Mouse (Mus musculus): ENCODE results near the gene Nckap5l. TPM values are rescaled to one million over a fixed set of nuclear protein-coding genes. Genes with fewer than 3 reads are reported as not detected.

Gene Nckap5l
- total and polyA plus RNA-seq, 2 experiments from 2014 or later: 11.4 to 19.5 TPM

- H3K36me3 ChIP-seq (ENCODE audit: insufficient read depth, low read length): peaks cover 22% of the 10 kb centered on the region
- H3K4me2 ChIP-seq (ENCODE audit: low read depth, low read length): no peak overlapping the region
- H3K27ac ChIP-seq: no peak overlapping the region
- no peak overlapping the region for H3K4me3 ChIP-seq (ENCODE audit: low read length)
- H3K9me3 ChIP-seq (ENCODE audit: low read length): no peaks in the 10 kb centered on the region
- ATAC-seq (no peak), DNase-seq (ENCODE audit: low spot score) (no peak)
- H3K27me3 ChIP-seq (ENCODE audit: insufficient read depth, low read length): no peaks in the 10 kb centered on the region
- WGBS: 80% methylated on average over 8 of the region's 8 CpGs
- peaks cover 7% of the 10 kb centered on the region for H3K4me1 ChIP-seq (ENCODE audit: insufficient read depth, low read length)
- TF ChIP-seq CTCF (IDR thresholded peaks at IDR 0.05; ENCODE audit: low read depth): no peak
- H3K9ac ChIP-seq (replicated peaks; ENCODE audit: low read length): no peak overlapping the region
Observed at GRCm38 (mm10) chr15:99421676-99422075, 35.9 kb downstream of the Nckap5l start.

DNA sequence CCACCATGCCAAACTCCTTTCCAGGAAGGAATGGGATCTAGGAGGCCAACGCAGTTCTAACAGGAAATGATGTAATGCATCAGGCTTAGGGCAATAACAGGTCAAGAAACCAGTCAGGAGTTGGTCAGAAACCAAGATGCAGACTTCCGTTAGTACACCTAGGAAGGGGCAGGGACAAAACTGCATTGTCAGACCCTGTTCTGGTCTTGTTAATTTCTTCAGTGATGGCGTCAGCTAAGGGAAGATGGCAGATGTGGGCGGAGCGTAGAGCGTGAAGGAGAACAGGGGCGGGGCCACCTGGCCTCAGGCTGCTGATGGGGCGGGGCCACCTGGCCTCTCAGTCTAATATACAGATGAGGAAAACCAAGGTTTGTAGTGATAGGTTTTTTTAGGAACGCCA lies 36.4 kb downstream of the Nckap5l start:
- WGBS: 73% methylated on average over 9 of the region's 9 CpGs
- Histone ChIP-seq H3K4me2 (ENCODE audit: low read depth, low read length) (peak overlapping the region; percentile 38), H3K4me1 (ENCODE audit: insufficient read depth, low read length) (peaks cover 7% of the 10 kb centered on the region), H3K9me3 (ENCODE audit: low read length) (no peaks in the 10 kb centered on the region), H3K36me3 (ENCODE audit: insufficient read depth, low read length) (peaks cover 22% of the 10 kb centered on the region), H3K9ac (replicated peaks; ENCODE audit: low read length) (no peak overlapping the region), H3K27me3 (ENCODE audit: insufficient read depth, low read length) (no peaks in the 10 kb centered on the region), H3K27ac (peak overlapping the region; percentile 54), H3K4me3 (ENCODE audit: low read length) (no peak overlapping the region)
- no peak for TF ChIP-seq CTCF (IDR thresholded peaks at IDR 0.05; ENCODE audit: low read depth)
- ATAC-seq: no peak
- peak; percentile 14 for DNase-seq (ENCODE audit: low spot score)

DNA sequence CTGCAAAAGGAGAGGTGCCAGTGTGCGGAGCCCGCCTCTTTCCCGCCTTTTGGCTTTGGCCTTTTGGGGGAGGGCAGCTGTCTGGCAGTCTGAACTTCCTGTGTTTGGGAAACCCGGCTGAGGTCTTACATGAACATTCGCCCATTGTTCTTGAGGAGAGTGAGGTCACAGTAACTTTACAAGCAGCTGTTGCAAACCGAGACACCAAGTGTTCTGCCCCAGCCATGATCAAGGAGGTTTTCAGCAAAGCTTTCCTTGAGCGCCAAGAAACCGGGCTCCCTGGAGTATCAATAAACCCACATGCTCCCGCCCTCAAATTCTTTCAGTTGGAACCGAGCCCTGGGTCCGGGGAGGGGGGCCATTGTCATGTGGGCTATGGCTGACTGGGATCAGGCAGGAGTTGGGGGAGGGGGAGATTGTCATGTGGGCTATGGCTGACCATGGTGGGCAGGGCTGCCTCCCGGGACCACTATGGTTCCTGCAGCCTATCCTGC lies 37.0 kb downstream of the Nckap5l start:
- ATAC-seq (peak; percentile 74), DNase-seq (ENCODE audit: low spot score) (peak; percentile 82)
- H3K27ac ChIP-seq: peak overlapping the region; percentile 54
- peak overlapping the region; percentile 3; the same call in 1 of the 2 replicates for H3K4me3 ChIP-seq (ENCODE audit: low read length)
- WGBS: 5% methylated on average over 12 of the region's 12 CpGs
- no peaks in the 10 kb centered on the region for H3K27me3 ChIP-seq (ENCODE audit: insufficient read depth, low read length)
- peaks cover 20% of the 10 kb centered on the region for H3K36me3 ChIP-seq (ENCODE audit: insufficient read depth, low read length)
- no peak overlapping the region for H3K9ac ChIP-seq (replicated peaks; ENCODE audit: low read length)
- no peak for TF ChIP-seq CTCF (IDR thresholded peaks at IDR 0.05; ENCODE audit: low read depth)
- no peaks in the 10 kb centered on the region for H3K9me3 ChIP-seq (ENCODE audit: low read length)
- H3K4me1 ChIP-seq (ENCODE audit: insufficient read depth, low read length): peaks cover 7% of the 10 kb centered on the region
- peak overlapping the region; percentile 38 for H3K4me2 ChIP-seq (ENCODE audit: low read depth, low read length)

- 20% methylated on average over 5 of the region's 5 CpGs for WGBS
- no peak overlapping the region for H3K9ac ChIP-seq (replicated peaks; ENCODE audit: low read length)
- H3K4me2 ChIP-seq (ENCODE audit: low read depth, low read length): peak overlapping the region; percentile 38
- DNase-seq (ENCODE audit: low spot score): no peak
- no peaks in the 10 kb centered on the region for H3K9me3 ChIP-seq (ENCODE audit: low read length)
- 0 out of 2 replicates have a peak overlapping the region, but pooled peaks have one; percentile 3 for H3K4me3 ChIP-seq (ENCODE audit: low read length)
- TF ChIP-seq CTCF (IDR thresholded peaks at IDR 0.05; ENCODE audit: low read depth): no peak
- H3K4me1 ChIP-seq (ENCODE audit: insufficient read depth, low read length): peaks cover 7% of the 10 kb centered on the region
- peaks cover 15% of the 10 kb centered on the region; the same call in 1 of the 2 replicates for H3K36me3 ChIP-seq (ENCODE audit: insufficient read depth, low read length)
- peak overlapping the region; percentile 54; the same call in 1 of the 2 replicates for H3K27ac ChIP-seq
- ATAC-seq: no peak
- H3K27me3 ChIP-seq (ENCODE audit: insufficient read depth, low read length): no peaks in the 10 kb centered on the region
Observed at GRCm38 (mm10) chr15:99420101-99420500, 37.4 kb downstream of the Nckap5l start.

DNA sequence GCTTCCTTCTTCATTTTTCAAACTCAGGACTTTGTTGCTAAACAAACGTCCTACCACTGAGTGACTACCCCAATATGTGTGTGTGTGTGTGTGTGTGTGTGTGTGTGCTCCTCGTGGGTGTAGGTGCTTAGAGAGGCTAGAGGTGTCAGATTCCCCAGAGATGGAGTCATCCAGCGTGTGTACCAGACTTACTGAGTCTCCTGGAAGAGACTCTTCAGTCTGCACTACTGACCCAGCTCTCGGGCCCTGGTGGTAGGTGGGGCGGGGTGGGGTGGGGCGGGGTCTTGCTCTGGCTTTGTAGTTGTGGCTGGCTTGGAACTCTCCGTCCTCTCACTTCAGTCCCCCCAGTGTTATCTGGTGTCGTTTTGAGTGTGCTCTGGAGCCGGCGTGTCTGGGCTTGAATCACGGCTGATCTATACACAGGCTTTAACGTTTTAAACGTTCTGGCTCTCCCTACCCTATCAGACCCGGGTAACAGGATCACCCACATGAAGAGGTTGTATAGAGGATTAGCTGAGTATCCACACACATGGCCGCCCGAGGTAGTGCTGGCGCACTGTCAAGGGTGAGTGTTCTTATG lies 39.8 kb downstream of the Nckap5l start:
- no peaks in the 10 kb centered on the region for H3K9me3 ChIP-seq (ENCODE audit: low read length)
- TF ChIP-seq CTCF (IDR thresholded peaks at IDR 0.05; ENCODE audit: low read depth): no peak
- ATAC-seq (no peak), DNase-seq (ENCODE audit: low spot score) (no peak)
- H3K27ac ChIP-seq: no peak overlapping the region
- peaks cover 7% of the 10 kb centered on the region for H3K4me1 ChIP-seq (ENCODE audit: insufficient read depth, low read length)
- peaks cover 7% of the 10 kb centered on the region; the same call in 1 of the 2 replicates for H3K36me3 ChIP-seq (ENCODE audit: insufficient read depth, low read length)
- no peak overlapping the region for H3K4me2 ChIP-seq (ENCODE audit: low read depth, low read length)
- no peak overlapping the region for H3K4me3 ChIP-seq (ENCODE audit: low read length)
- H3K9ac ChIP-seq (replicated peaks; ENCODE audit: low read length): no peak overlapping the region
- 47% methylated on average over 17 of the region's 17 CpGs for WGBS
- H3K27me3 ChIP-seq (ENCODE audit: insufficient read depth, low read length): no peaks in the 10 kb centered on the region

DNA sequence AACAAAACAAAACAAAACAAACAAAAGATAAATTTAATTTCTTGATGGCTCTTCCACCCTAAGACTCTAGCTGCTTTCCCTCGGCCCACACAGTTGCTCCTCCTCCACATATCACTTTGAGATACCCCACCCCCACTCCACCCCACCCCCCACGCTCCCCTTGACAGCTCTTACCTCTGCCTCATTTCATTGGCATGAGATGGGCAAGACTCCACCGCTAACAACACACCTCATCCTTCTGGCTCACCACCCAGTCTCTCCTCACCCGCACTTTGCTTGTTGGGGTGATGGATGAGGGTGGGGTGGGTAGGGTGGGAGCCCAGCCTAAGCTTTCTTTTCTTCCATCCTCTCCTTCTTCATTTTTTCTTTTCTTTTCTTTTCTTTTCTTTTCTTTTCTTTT lies 40.6 kb downstream of the Nckap5l start:
- Histone ChIP-seq H3K4me3 (ENCODE audit: low read length) (no peak overlapping the region), H3K9me3 (ENCODE audit: low read length) (no peaks in the 10 kb centered on the region), H3K4me1 (ENCODE audit: insufficient read depth, low read length) (peaks cover 7% of the 10 kb centered on the region), H3K9ac (replicated peaks; ENCODE audit: low read length) (no peak overlapping the region), H3K27me3 (ENCODE audit: insufficient read depth, low read length) (no peaks in the 10 kb centered on the region), H3K36me3 (ENCODE audit: insufficient read depth, low read length) (no peaks in the 10 kb centered on the region), H3K4me2 (ENCODE audit: low read depth, low read length) (no peak overlapping the region), H3K27ac (no peak overlapping the region)
- ATAC-seq (no peak), DNase-seq (ENCODE audit: low spot score) (no peak)
- WGBS: 35% methylated on average over 4 of the region's 4 CpGs
- TF ChIP-seq CTCF (IDR thresholded peaks at IDR 0.05; ENCODE audit: low read depth): no peak

- no peak overlapping the region for H3K27ac ChIP-seq
- ATAC-seq: no peak; the same call in 1 of the 2 replicates
- H3K27me3 ChIP-seq (ENCODE audit: insufficient read depth, low read length): no peaks in the 10 kb centered on the region
- H3K4me2 ChIP-seq (ENCODE audit: low read depth, low read length): peak overlapping the region; percentile 36
- no peak overlapping the region for H3K9ac ChIP-seq (replicated peaks; ENCODE audit: low read length)
- no peaks in the 10 kb centered on the region for H3K36me3 ChIP-seq (ENCODE audit: insufficient read depth, low read length)
- no peaks in the 10 kb centered on the region for H3K9me3 ChIP-seq (ENCODE audit: low read length)
- peak; percentile 100 for TF ChIP-seq CTCF (IDR thresholded peaks at IDR 0.05; ENCODE audit: low read depth)
- peaks cover 7% of the 10 kb centered on the region for H3K4me1 ChIP-seq (ENCODE audit: insufficient read depth, low read length)
- 25% methylated on average over 13 of the region's 13 CpGs for WGBS
- DNase-seq (ENCODE audit: low spot score): peak; percentile 92
- no peak overlapping the region for H3K4me3 ChIP-seq (ENCODE audit: low read length)
Observed at GRCm38 (mm10) chr15:99416348-99416882, 41.1 kb downstream of the Nckap5l start.

Measured in hindbrain, postnatal 0 days (tissue).